Comparison of ENCODE assay signal across 15 mouse cellular contexts in the genomic region with DNA sequence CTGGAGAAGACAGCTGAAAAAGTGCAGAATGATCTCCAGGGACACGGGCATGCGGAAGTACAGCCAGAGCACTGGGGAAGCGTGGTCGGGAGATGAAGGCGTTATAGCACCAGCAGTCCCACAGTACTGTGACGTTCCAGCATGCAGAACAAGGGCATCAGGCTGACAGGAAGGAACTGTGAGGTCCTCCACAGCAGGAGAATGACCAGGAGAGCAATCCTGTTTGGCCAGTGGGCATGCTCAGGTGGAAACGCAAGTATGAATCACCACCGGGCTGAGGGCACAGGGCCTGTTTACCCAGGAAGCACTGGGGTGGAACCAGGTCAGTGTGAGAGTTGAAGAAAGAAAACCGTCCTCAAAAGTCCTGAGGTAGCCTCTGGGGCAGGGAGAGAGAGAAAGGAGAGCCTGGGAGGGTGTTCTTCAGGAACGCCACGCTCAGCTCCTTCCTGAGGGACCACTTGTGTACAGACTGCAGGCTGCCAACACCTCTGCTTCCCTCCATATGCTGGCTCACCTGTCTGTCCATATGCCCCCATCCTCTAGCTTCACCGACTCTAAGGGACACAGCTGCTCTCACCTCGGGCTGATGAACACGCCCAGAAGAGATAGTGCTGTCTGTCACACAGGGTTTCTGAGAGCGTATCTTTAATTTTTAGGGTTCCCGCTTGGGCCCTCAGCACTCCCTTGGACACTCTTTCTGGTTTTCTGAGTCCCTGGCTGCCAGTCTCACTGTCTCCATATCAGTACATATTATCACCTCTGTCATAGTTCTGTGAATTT. TPM values are rescaled to one million over a fixed set of nuclear protein-coding genes. Genes with fewer than 3 reads are reported as not detected.
DNase-seq lines count a peak whose midpoint lies in the region; ATAC-seq lines count a peak whose summit lies in the region.
"Had no signal": no experiment of that assay in that cellular context is flagged by ENCODE, and none has a peak within 500 bp of the region (broad histone marks: within the 10 kb centered on the region; RNA-seq: fewer than 3 reads in every experiment).

No protein-coding gene starts in this region.

- peak overlapping the region; percentile 15; the same call in 1 of the 2 replicates for H3K9ac ChIP-seq in kidney, embryonic 16.5 days (replicated peaks; ENCODE audit: low read length)
- 0 out of 2 replicates have a peak overlapping the region, but pooled peaks have one; percentile 26 for H3K9ac ChIP-seq in stomach, embryonic 16.5 days (ENCODE audit: low read length)
- H3K9ac ChIP-seq: forebrain, embryonic 13.5 days; liver, embryonic 13.5 days had no signal

- DNase-seq in cerebellum, adult 18-20 months, result peak; percentile 45 to 47
- no peak for DNase-seq in cerebellum, adult 9-11 months
- DNase-seq in ovary, adult 18-20 months (ENCODE audit: low spot score), result peak; percentile 15
- DNase-seq in ovary, postnatal 10 days (ENCODE audit: low spot score), result no peak
- DNase-seq in embryo, embryonic 9.5 days (ENCODE audit: extremely low spot score), result no peak
- DNase-seq: heart, adult 18-20 months; liver, embryonic 13.5 days; thymus, postnatal 36 days had no signal

- peak overlapping the region; percentile 23; the same call in 1 of the 2 replicates for H3K27ac ChIP-seq in kidney, embryonic 16.5 days (ENCODE audit: low read length)
- peak overlapping the region; percentile 87 for H3K27ac ChIP-seq in stomach, embryonic 16.5 days (ENCODE audit: low read length)
- H3K27ac ChIP-seq: forebrain, embryonic 13.5 days; liver, embryonic 13.5 days; midbrain, embryonic 10.5 days had no signal

- no peaks in the 10 kb centered on the region for H3K9me3 ChIP-seq in kidney, embryonic 16.5 days (ENCODE audit: low read length)
- H3K9me3 ChIP-seq in stomach, embryonic 16.5 days (replicated peaks; ENCODE audit: control insufficient read depth, low read length), result no peaks in the 10 kb centered on the region
- H3K9me3 ChIP-seq: forebrain, embryonic 13.5 days; liver, embryonic 13.5 days; midbrain, embryonic 10.5 days had no signal

- peaks cover 39% of the 10 kb centered on the region for H3K4me1 ChIP-seq in kidney, embryonic 16.5 days (ENCODE audit: insufficient read depth, low read length)
- peaks cover 38% of the 10 kb centered on the region for H3K4me1 ChIP-seq in stomach, embryonic 16.5 days (ENCODE audit: control insufficient read depth, insufficient read depth, low read length)

- H3K36me3 ChIP-seq in kidney, embryonic 16.5 days (ENCODE audit: insufficient read depth, low read length), result no peaks in the 10 kb centered on the region
- no peaks in the 10 kb centered on the region for H3K36me3 ChIP-seq in stomach, embryonic 16.5 days (ENCODE audit: control insufficient read depth, insufficient read depth, low read length)
- H3K36me3 ChIP-seq: liver, embryonic 13.5 days; midbrain, embryonic 10.5 days had no signal

- 45% methylated on average over 16 of the region's 16 CpGs for WGBS in kidney, embryonic 16.5 days
- WGBS in stomach, embryonic 16.5 days, result 53% methylated on average over 16 of the region's 16 CpGs

- H3K4me2 ChIP-seq in kidney, embryonic 16.5 days (replicated peaks; ENCODE audit: low read depth, low read length), result no peak overlapping the region
- no peak overlapping the region for H3K4me2 ChIP-seq in stomach, embryonic 16.5 days (ENCODE audit: low read depth, low read length)
- H3K4me2 ChIP-seq: forebrain, embryonic 13.5 days; liver, embryonic 13.5 days had no signal

- peak; percentile 19; the same call in 1 of the 2 replicates for ATAC-seq in kidney, embryonic 16.5 days (ENCODE audit: low FRiP score, low TSS enrichment)
- peak; percentile 19; the same call in 1 of the 2 replicates for ATAC-seq in stomach, embryonic 16.5 days (ENCODE audit: insufficient read depth, low FRiP score)
- no peak for ATAC-seq in CD4-positive, CD25-positive, alpha-beta regulatory T cell, adult 4 months
- ATAC-seq: forebrain, embryonic 13.5 days had no signal

- no peak overlapping the region for H3K4me3 ChIP-seq in kidney, embryonic 16.5 days (ENCODE audit: low read length)
- no peak overlapping the region for H3K4me3 ChIP-seq in stomach, embryonic 16.5 days (replicated peaks; ENCODE audit: low read length)
- H3K4me3 ChIP-seq: forebrain, embryonic 13.5 days; liver, embryonic 13.5 days; midbrain, embryonic 10.5 days had no signal

- no peaks in the 10 kb centered on the region for H3K27me3 ChIP-seq in kidney, embryonic 16.5 days (ENCODE audit: insufficient read depth, low read length)
- no peaks in the 10 kb centered on the region for H3K27me3 ChIP-seq in stomach, embryonic 16.5 days (ENCODE audit: control insufficient read depth, insufficient read depth, low read length)
- H3K27me3 ChIP-seq: forebrain, embryonic 13.5 days had no signal

RNA-seq across cellular contexts. Expression of a gene that starts 8.0 kb away (rescaled TPM):
- 7.4 and 8.8 TPM in 2 replicates for polyA plus RNA-seq in kidney, embryonic 16.5 days (2015; fragmentation: Nextera tagmentation; extraction: Ambion mirVana)
- polyA plus RNA-seq in stomach, embryonic 16.5 days (2015; fragmentation: Nextera tagmentation; extraction: Ambion mirVana), result 11.6 and 12.1 TPM in 2 replicates
- 1 to 10 TPM; 4.0 to 5.4 TPM for polyA plus RNA-seq in CD4-positive, CD25-positive, alpha-beta regulatory T cell, adult 4 months (2017; shearing (Covaris generic))

RNA-seq across cellular contexts. Expression of a gene that starts 37.5 kb away (rescaled TPM):
- polyA plus RNA-seq in kidney, embryonic 16.5 days (2015; fragmentation: Nextera tagmentation; extraction: Ambion mirVana), result 20.6 and 24.4 TPM in 2 replicates
- polyA plus RNA-seq in stomach, embryonic 16.5 days (2015; fragmentation: Nextera tagmentation; extraction: Ambion mirVana), result 34.9 and 39.3 TPM in 2 replicates
- polyA plus RNA-seq in CD4-positive, CD25-positive, alpha-beta regulatory T cell, adult 4 months (2017; shearing (Covaris generic)), result 1 to 10 TPM; 3.8 to 5.2 TPM

RNA-seq across cellular contexts. Expression of a gene that starts 50.3 kb away (rescaled TPM):
- polyA plus RNA-seq in kidney, embryonic 16.5 days (2015; fragmentation: Nextera tagmentation; extraction: Ambion mirVana), result not detected in 2 replicates
- polyA plus RNA-seq in stomach, embryonic 16.5 days (2015; fragmentation: Nextera tagmentation; extraction: Ambion mirVana), result not detected in 2 replicates
- not detected for polyA plus RNA-seq in CD4-positive, CD25-positive, alpha-beta regulatory T cell, adult 4 months (2017; shearing (Covaris generic))
- polyA plus RNA-seq: embryonic facial prominence, embryonic 14.5 days; forebrain, embryonic 13.5 days; large intestine, adult 2 months; liver, embryonic 13.5 days; midbrain, embryonic 10.5 days had no signal

RNA-seq across cellular contexts. Expression of a gene that starts 58.1 kb away (rescaled TPM):
- polyA plus RNA-seq in kidney, embryonic 16.5 days (2015; fragmentation: Nextera tagmentation; extraction: Ambion mirVana), result 3.2 and 3.4 TPM in 2 replicates
- polyA plus RNA-seq in stomach, embryonic 16.5 days (2015; fragmentation: Nextera tagmentation; extraction: Ambion mirVana), result 2.1 and 2.7 TPM in 2 replicates
- under 1 TPM in 1 of 2 experiments, not detected in 1; 0.47 TPM for polyA plus RNA-seq in CD4-positive, CD25-positive, alpha-beta regulatory T cell, adult 4 months (2017; shearing (Covaris generic))

Comparison
In these comparisons a context has a peak if more than half of its experiments do, and no peak if none do; other contexts are left out.
1. DNase-seq: peak in cerebellum, adult 18-20 months (2 of 2) and ovary, adult 18-20 months (single experiment); none in cerebellum, adult 9-11 months (single experiment), ovary, postnatal 10 days (single experiment) and embryo, embryonic 9.5 days (single experiment).